10 mouse cellular contexts compared by ENCODE assay signal in the genomic region with DNA sequence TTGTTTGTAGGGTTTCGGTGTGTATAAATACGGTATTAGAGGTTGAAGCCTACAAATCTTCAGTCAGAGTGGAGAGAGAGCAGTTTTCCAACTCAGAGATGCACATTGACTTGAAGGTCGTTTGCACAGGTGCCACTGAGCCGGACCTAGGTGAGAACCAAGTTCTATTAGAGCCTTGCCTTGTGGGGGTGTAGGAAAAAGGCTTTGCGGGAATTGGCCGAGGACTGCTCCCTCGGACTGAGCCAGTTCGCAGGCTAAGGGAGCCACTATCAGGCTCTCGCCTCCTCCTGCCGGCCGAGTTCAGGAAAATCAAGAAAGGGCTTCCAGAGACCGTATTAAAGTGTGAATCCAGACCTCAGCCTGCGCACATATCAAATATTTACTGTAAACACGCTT. TPM values are rescaled to one million over a fixed set of nuclear protein-coding genes. Genes with fewer than 3 reads are reported as not detected.
DNase-seq lines count a peak whose midpoint lies in the region; ATAC-seq and TF ChIP-seq lines count a peak whose summit lies in the region.
"Had no signal": no experiment of that assay in that cellular context is flagged by ENCODE, and none has a peak within 500 bp of the region (broad histone marks: within the 10 kb centered on the region; RNA-seq: fewer than 3 reads in every experiment).

No protein-coding gene starts in this region.

- H3K4me3 ChIP-seq in heart, embryonic 14.5 days (ENCODE audit: control insufficient read depth in 1 of 2, insufficient read depth in 1 of 2, low read depth in 1 of 2, low read length in 2 of 2): peak overlapping the region in 1 of 2 experiments; percentile 44; a peak in 3 of 4 replicates
- H3K4me3 ChIP-seq in intestine, postnatal 0 days (ENCODE audit: low read depth, low read length): peak overlapping the region; percentile 54

- DNase-seq in heart, postnatal 36 days: no peak
- DNase-seq in adrenal gland, postnatal 36 days: peak; percentile 55 to 56
- DNase-seq in yolk sac, embryonic 10.5 days (ENCODE audit: low spot score): no peak
- no peak for DNase-seq in left cerebral cortex, postnatal 36 days (ENCODE audit: low spot score in 2 of 2)
- DNase-seq in layer of hippocampus, postnatal 36 days: no peak

- 1% methylated on average over 14 of the region's 14 CpGs for WGBS in heart, embryonic 14.5 days
- under 1% methylated on average over 14 of the region's 14 CpGs for WGBS in intestine, postnatal 0 days

- no peak overlapping the region for H3K9ac ChIP-seq in heart, embryonic 14.5 days (ENCODE audit: low read length)
- no peak overlapping the region; the same call in 1 of the 2 replicates for H3K9ac ChIP-seq in intestine, postnatal 0 days (ENCODE audit: low read depth, low read length)

- peak; percentile 76 for TF ChIP-seq CTCF in intestine, postnatal 0 days (IDR thresholded peaks at IDR 0.05; ENCODE audit: low read depth)

- peaks cover 100% of the 10 kb centered on the region for H3K27me3 ChIP-seq in heart, embryonic 14.5 days (ENCODE audit: control insufficient read depth, insufficient read depth, low read length)
- peaks cover 69% of the 10 kb centered on the region for H3K27me3 ChIP-seq in intestine, postnatal 0 days (replicated peaks; ENCODE audit: control insufficient read depth, insufficient read depth, low read length)

- H3K4me2 ChIP-seq in heart, embryonic 14.5 days (ENCODE audit: low read length): peak overlapping the region; percentile 82
- H3K4me2 ChIP-seq in intestine, postnatal 0 days (replicated peaks; ENCODE audit: low read depth): peak overlapping the region; percentile 91

- peaks cover 7 to 20% of the 10 kb centered on the region in 2 experiments; a peak in 3 of 4 replicates for H3K4me1 ChIP-seq in heart, embryonic 14.5 days (ENCODE audit: control insufficient read depth in 2 of 2, insufficient read depth in 2 of 2, low read length in 2 of 2)
- no peaks in the 10 kb centered on the region for H3K4me1 ChIP-seq in intestine, postnatal 0 days (replicated peaks; ENCODE audit: control insufficient read depth, insufficient read depth, low read length)

- no peak overlapping the region for H3K27ac ChIP-seq in heart, embryonic 14.5 days (replicated peaks in 1 of 2; ENCODE audit: control insufficient read depth in 1 of 2, insufficient read depth in 1 of 2, low read depth in 2 of 2, low read length in 2 of 2)
- no peak overlapping the region for H3K27ac ChIP-seq in intestine, postnatal 0 days (ENCODE audit: low read depth, low read length)

- no peaks in the 10 kb centered on the region for H3K9me3 ChIP-seq in heart, embryonic 14.5 days (ENCODE audit: control insufficient read depth, low read length)
- H3K9me3 ChIP-seq in intestine, postnatal 0 days (ENCODE audit: control insufficient read depth): no peaks in the 10 kb centered on the region

- H3K36me3 ChIP-seq in heart, embryonic 14.5 days (ENCODE audit: control insufficient read depth, insufficient read depth, low read length): no peaks in the 10 kb centered on the region
- H3K36me3 ChIP-seq in intestine, postnatal 0 days (ENCODE audit: control insufficient read depth, insufficient read depth): no peaks in the 10 kb centered on the region

- intact Hi-C loops in heart, postnatal 36 days (cut with DNase I): loop anchor here (10.0 kb wide), 1 partner anchor 1314 kb away; a partner anchor contains a TSS
- intact Hi-C loops in left cerebral cortex, postnatal 36 days (cut with DNase I): no loop called here

- no peak for ATAC-seq in heart, embryonic 14.5 days (ENCODE audit: insufficient number of reproducible peaks, insufficient read depth, low FRiP score, low read depth)
- no peak for ATAC-seq in intestine, postnatal 0 days
- ATAC-seq in megakaryocyte progenitor cell, adult 5-6 weeks (replicated peaks; ENCODE audit: poor library complexity): peak; percentile 67

RNA-seq across cellular contexts. Expression of a gene that starts 0.9 kb away (rescaled TPM):
- not detected in 2 replicates for polyA plus RNA-seq in heart, embryonic 14.5 days (2014; fragmentation: Nextera tagmentation; extraction: Ambion mirVana)
- total RNA-seq in heart, postnatal 36 days (2021): not detected
- total RNA-seq in adrenal gland, postnatal 36 days (2021): not detected
- polyA plus RNA-seq in intestine, postnatal 0 days (2015; fragmentation: Nextera tagmentation; extraction: Ambion mirVana): 0.65 and 0.78 TPM in 2 replicates
- total RNA-seq in megakaryocyte progenitor cell, adult 5-6 weeks (2015): not detected in 2 replicates
- not detected in 2 replicates for total RNA-seq in megakaryocyte progenitor cell, adult 5-6 weeks (2017)
- total RNA-seq in left cerebral cortex, postnatal 36 days (2021): not detected
- total RNA-seq in layer of hippocampus, postnatal 36 days (2021): not detected
- total RNA-seq: heart, adult 18-20 months had no signal
- polyA plus RNA-seq: Patski had no signal

RNA-seq across cellular contexts. Expression of a gene that starts 44.7 kb away (rescaled TPM):
- 11.4 and 13.1 TPM in 2 replicates for polyA plus RNA-seq in heart, embryonic 14.5 days (2014; fragmentation: Nextera tagmentation; extraction: Ambion mirVana)
- total RNA-seq in heart, postnatal 36 days (2021): 10 to 100 TPM; 12.9 to 13.3 TPM
- total RNA-seq in adrenal gland, postnatal 36 days (2021): 10 to 100 TPM; 36.3 to 42.3 TPM
- polyA plus RNA-seq in intestine, postnatal 0 days (2015; fragmentation: Nextera tagmentation; extraction: Ambion mirVana): 14.5 and 16.0 TPM in 2 replicates
- total RNA-seq in megakaryocyte progenitor cell, adult 5-6 weeks (2015): 19.6 and 22.0 TPM in 2 replicates
- 16.7 and 25.4 TPM in 2 replicates for total RNA-seq in megakaryocyte progenitor cell, adult 5-6 weeks (2017)
- 10 to 100 TPM; 20.7 to 21.4 TPM for total RNA-seq in left cerebral cortex, postnatal 36 days (2021)
- 10 to 100 TPM; 20.5 to 23.7 TPM for total RNA-seq in layer of hippocampus, postnatal 36 days (2021)

Comparison
In these comparisons a context has a peak if more than half of its experiments do, and no peak if none do; other contexts are left out.
1. DNase-seq: peak in adrenal gland, postnatal 36 days (2 of 2); none in heart, postnatal 36 days (0 of 2), yolk sac, embryonic 10.5 days (single experiment), left cerebral cortex, postnatal 36 days (0 of 2) and layer of hippocampus, postnatal 36 days (0 of 2).